Mouse (Mus musculus) spleen, adult 2 months (tissue): Measurements from ENCODE around the gene Aldh9a1. TPM values are rescaled to one million over a fixed set of nuclear protein-coding genes. Genes with fewer than 3 reads are reported as not detected.

Experiments
- DNase-seq, 2 experiments: peaks; one replicate each; pipeline versions ENCODE4 v3.0.0 to v3.0.0-alpha.2; 2012 to 2021; ENCODE audit warnings: low spot score in 2 of 2, low read depth in 1 of 2
- H3K27ac ChIP-seq: fragments of 200-500 bp; 2 replicates; pipeline ENCODE4 v1.5.1; 2012; ENCODE audit warnings: low read length, inconsistent platforms; ENCODE audit not compliant: insufficient read depth
- H3K27me3 ChIP-seq: fragments of 200-500 bp; 2 replicates; pipeline ENCODE4 v1.6.1; 2012; ENCODE audit warnings: mild to moderate bottlenecking, moderate library complexity, low read length, inconsistent platforms; ENCODE audit not compliant: control insufficient read depth, insufficient read depth
- H3K36me3 ChIP-seq: fragments of 200-500 bp; 2 replicates; pipeline ENCODE4 v1.6.1; 2012; ENCODE audit warnings: mild to moderate bottlenecking, low read length, inconsistent platforms; ENCODE audit not compliant: control insufficient read depth, insufficient read depth
- H3K4me1 ChIP-seq: fragments of 200-500 bp; 2 replicates; pipeline ENCODE4 v1.6.1; 2011; ENCODE audit warnings: inconsistent platforms; ENCODE audit not compliant: control insufficient read depth, insufficient read depth, insufficient read length
- H3K4me3 ChIP-seq: fragments of 200-500 bp; 2 replicates; pipeline ENCODE4 v1.5.1; 2011; ENCODE audit warnings: mild to moderate bottlenecking, inconsistent platforms; ENCODE audit not compliant: insufficient read depth, insufficient read length; ENCODE audit errors: extremely low read depth
- CTCF ChIP-seq: fragments of 200-500 bp; IDR thresholded peaks from 2 replicates; pipeline ENCODE4 v1.5.1; 2011; ENCODE audit warnings: mild to moderate bottlenecking, inconsistent platforms; ENCODE audit not compliant: insufficient read depth, insufficient read length, insufficient replicate concordance; ENCODE audit errors: extremely low read depth
- POLR2A ChIP-seq: fragments of 200-500 bp; IDR thresholded peaks from 2 replicates; pipeline ENCODE4 v1.6.1; 2011; ENCODE audit warnings: low read depth, low read length, inconsistent platforms
- WGBS: fragments of 180-500 bp; shearing (Covaris S2); methylation state at CpG from one replicate; pipeline ENCODE4 v1.1.7; 2018; 5-methylcytosine and 5-hydroxymethylcytosine counted together
- polyA plus RNA-seq: library from polyadenylated mRNA; depleted of rRNA; stranded (reverse); fragments of >200 nt; gene quantifications from 2 replicates; pipeline ENCODE4 v1.2.3, GENCODE M21; 2012; rRNA removed

The Aldh9a1 gene
- polyA plus RNA-seq, 1 experiment, result 14.6 TPM

DNA sequence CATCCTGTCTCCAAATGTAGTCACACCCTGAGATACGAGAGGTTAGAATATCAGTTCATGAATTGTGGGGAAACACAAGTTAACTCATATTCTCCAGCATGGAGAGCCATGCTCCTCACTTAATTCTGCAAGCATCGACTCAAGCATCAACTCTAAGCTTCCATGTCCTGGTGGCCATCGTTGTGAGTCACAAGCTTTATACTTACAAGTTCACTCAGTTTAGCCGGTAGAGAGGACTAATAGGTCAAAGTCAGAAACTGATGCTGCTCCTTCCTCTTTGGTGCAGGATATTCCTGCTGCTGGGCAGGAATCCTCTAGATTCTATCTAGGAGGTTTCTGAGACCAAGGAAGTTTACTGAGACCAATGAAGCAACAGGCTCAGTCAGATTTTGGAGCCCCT, 55.4 kb downstream of the Aldh9a1 start:
- TF ChIP-seq POLR2A, result no peak
- no peak for TF ChIP-seq CTCF
- Histone ChIP-seq H3K36me3 (no peaks in the 10 kb centered on the region), H3K4me1 (no peaks in the 10 kb centered on the region), H3K27ac (no peak overlapping the region), H3K4me3 (no peak overlapping the region), H3K27me3 (no peaks in the 10 kb centered on the region)
- WGBS, result 79% methylated on average over 4 of the region's 4 CpGs
- no peak for DNase-seq

DNA sequence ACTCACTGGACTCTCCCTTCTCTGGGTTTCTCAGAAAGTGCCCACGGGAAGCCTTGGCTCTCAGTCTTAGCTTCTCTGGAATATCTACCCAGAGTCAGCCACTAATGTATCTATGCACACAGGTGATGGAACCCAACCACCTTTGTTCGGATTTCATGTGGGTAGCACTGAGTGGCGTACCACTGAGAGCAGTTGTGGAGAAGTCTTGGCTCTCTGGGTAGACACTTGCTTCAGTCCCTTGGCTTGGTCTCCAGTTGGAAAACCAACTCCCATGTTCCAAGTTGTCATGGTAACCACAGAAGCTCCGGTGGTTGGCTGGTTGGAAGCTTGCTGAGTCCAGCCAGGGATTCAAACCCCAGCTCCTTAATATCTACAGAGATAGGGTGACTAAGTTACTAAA, 59.8 kb downstream of the Aldh9a1 start:
- WGBS, result 80% methylated on average over 4 of the region's 4 CpGs
- Histone ChIP-seq H3K27ac (no peak overlapping the region), H3K27me3 (no peaks in the 10 kb centered on the region), H3K36me3 (no peaks in the 10 kb centered on the region), H3K4me3 (no peak overlapping the region), H3K4me1 (no peaks in the 10 kb centered on the region)
- TF ChIP-seq CTCF (no peak), POLR2A (no peak)
- no peak for DNase-seq

DNA sequence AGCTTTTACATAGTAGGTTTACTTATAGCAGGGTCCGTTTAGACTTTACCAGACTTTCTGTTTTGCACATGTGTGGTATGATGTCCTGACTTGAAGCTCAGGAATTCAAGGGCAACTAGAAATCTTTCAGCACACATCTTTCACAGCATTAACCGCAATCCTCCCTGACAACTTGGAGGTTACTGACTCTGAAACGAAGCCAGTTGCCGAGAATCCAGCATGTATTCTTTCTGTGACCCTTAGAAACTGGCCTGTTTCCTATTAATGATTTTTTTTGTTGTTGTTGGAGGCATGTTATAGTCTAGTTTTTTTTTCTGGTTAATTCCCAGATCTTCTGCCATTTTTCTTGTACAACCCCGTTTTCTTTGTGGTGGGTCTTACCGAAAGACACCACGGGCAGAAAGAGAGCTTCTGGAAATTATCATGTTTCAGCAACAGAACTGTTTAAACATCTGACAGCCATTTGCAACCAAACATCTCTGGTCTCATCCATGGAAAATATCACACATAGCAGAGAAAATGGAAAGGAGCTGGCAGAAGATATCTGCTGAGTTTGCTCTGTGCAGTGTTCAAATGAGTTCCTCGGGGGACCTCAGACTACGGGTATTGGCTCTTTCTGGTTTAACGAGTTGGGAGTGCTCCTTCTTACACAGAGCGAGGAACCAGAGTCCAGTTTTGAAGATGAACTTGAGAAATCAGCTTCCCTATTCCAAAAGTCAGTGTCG, 62.4 kb downstream of the Aldh9a1 start:
- DNase-seq, result no peak
- H3K4me1 ChIP-seq, result no peaks in the 10 kb centered on the region
- H3K27me3 ChIP-seq, result no peaks in the 10 kb centered on the region
- TF ChIP-seq POLR2A, result no peak
- no peak for TF ChIP-seq CTCF
- no peak overlapping the region for H3K4me3 ChIP-seq
- WGBS, result 74% methylated on average over 12 of the region's 12 CpGs
- no peak overlapping the region for H3K27ac ChIP-seq
- H3K36me3 ChIP-seq, result no peaks in the 10 kb centered on the region

DNA sequence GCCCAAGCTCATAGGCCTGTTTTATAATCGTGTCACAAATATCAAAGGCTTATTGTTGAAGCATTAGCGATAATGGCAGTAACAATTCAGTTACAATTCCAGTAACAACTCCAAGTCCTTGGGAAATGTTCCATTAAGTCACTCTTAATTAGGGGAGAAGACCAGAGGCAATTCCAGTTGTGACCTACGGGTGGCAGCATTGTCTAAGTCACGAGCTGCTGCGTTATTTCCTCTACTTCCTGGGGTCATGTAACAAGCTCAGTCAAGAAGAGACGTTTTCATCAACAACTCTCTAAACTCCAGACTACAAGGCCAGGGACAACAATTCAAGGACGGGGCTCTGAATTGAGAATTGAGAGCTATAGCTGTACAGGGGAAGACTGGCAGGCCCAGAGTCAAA, 65.1 kb downstream of the Aldh9a1 start:
- no peak overlapping the region for H3K4me3 ChIP-seq
- H3K27ac ChIP-seq, result no peak overlapping the region
- no peaks in the 10 kb centered on the region for H3K27me3 ChIP-seq
- WGBS, result 6% methylated on average over 7 of the region's 7 CpGs
- TF ChIP-seq CTCF (peak; percentile 57; the same call in 1 of the 2 replicates), POLR2A (no peak)
- H3K4me1 ChIP-seq, result no peaks in the 10 kb centered on the region
- DNase-seq, result peak; percentile 25 to 38
- H3K36me3 ChIP-seq, result no peaks in the 10 kb centered on the region

Other genes with a start within 250 kb of the Aldh9a1 start
- 15.1 and 20.1 TPM in 2 replicates for gene Uck2, start 64.7 kb upstream of the Aldh9a1 start, polyA plus RNA-seq
- gene Tmco1, start 41.6 kb upstream of the Aldh9a1 start, polyA plus RNA-seq, result 13.6 and 17.5 TPM in 2 replicates
- gene Mgst3, start 43.9 kb downstream of the Aldh9a1 start, polyA plus RNA-seq, result 60.2 and 83.2 TPM in 2 replicates
- gene Lrrc52, start 116.8 kb downstream of the Aldh9a1 start, polyA plus RNA-seq, result not detected in 2 replicates
- gene Rxrg, start 248.4 kb downstream of the Aldh9a1 start, polyA plus RNA-seq, result 1.1 and 1.6 TPM in 2 replicates